Comparison of ENCODE assay signal across 12 mouse cellular contexts in genomic region chr2:148599498-148599897, GRCm38 (mm10).
DNase-seq lines count a peak whose midpoint lies in the region; TF ChIP-seq lines count a peak whose summit lies in the region.
"Had no signal": no experiment of that assay in that cellular context is flagged by ENCODE, and none has a peak within 500 bp of the region (broad histone marks: within the 10 kb centered on the region; RNA-seq: fewer than 3 reads in every experiment).

No protein-coding gene starts in this region.

- peaks cover 29% of the 10 kb centered on the region for H3K4me1 ChIP-seq in bone marrow macrophage, adult 2 months (ENCODE audit: control insufficient read depth, insufficient read depth, low read length)

- peak overlapping the region; percentile 29 for H3K27ac ChIP-seq in bone marrow macrophage, adult 2 months (ENCODE audit: insufficient read depth, low read depth, low read length)

- no peak for TF ChIP-seq CTCF in bone marrow macrophage, adult 2 months (IDR thresholded peaks at IDR 0.05; ENCODE audit: low read depth, low read length)

- peak; percentile 62 for DNase-seq in layer of hippocampus, adult 11-12 months (ENCODE audit: low spot score)
- no peak for DNase-seq in layer of hippocampus, postnatal 25 days (ENCODE audit: extremely low spot score in 1 of 2, low spot score in 1 of 2)
- peak; percentile 88 for DNase-seq in 416B (ENCODE audit: low read depth)
- DNase-seq in layer of hippocampus, adult 9-10 months (ENCODE audit: low spot score): peak; percentile 75
- no peak for DNase-seq in urinary bladder, postnatal 10 days (ENCODE audit: low spot score)
- DNase-seq in cerebellum, adult 11 months: no peak
- DNase-seq in heart, adult 9 months (ENCODE audit: low spot score in 2 of 2): no peak
- DNase-seq: adrenal gland, postnatal 36 days; cerebellum, adult 8-10 months; kidney, postnatal 4 days; lung, embryonic 14.5 days had no signal

- no peak for TF ChIP-seq POLR2A in bone marrow macrophage, adult 2 months (IDR thresholded peaks at IDR 0.05; ENCODE audit: borderline replicate concordance, low read depth, low read length)

- H3K4me3 ChIP-seq in bone marrow macrophage, adult 2 months (ENCODE audit: insufficient read depth, low read length): no peak overlapping the region

Comparison
In these comparisons a context has a peak if more than half of its experiments do, and no peak if none do; other contexts are left out.
1. DNase-seq: peak in layer of hippocampus, adult 11-12 months (single experiment), 416B (single experiment) and layer of hippocampus, adult 9-10 months (single experiment); none in layer of hippocampus, postnatal 25 days (0 of 2), urinary bladder, postnatal 10 days (single experiment), cerebellum, adult 11 months (single experiment) and heart, adult 9 months (0 of 2).